Mouse (Mus musculus) heart, embryonic 16.5 days (tissue): ENCODE data around the gene Adprhl1. TPM values are rescaled to one million over a fixed set of nuclear protein-coding genes. Genes with fewer than 3 reads are reported as not detected.
A peak's percentile ranks its signal among the peaks of the same experiment; 100 is the strongest.

Experiments
- ATAC-seq: fragments of 200-750 bp; cut with Nextera tagmentation; replicated peaks from 2 replicates; pipeline ENCODE4 v1.8.0; 2017; ENCODE audit warnings: moderate number of reproducible peaks; ENCODE audit not compliant: insufficient read depth, low FRiP score; ENCODE audit errors: extremely low read depth
- H3K27ac ChIP-seq: fragments of 300-500 bp; sonication (generic); 2 replicates; pipeline ENCODE4 v1.5.1; 2014; ENCODE audit warnings: mild to moderate bottlenecking, low read length, control low read depth, moderate library complexity
- H3K27me3 ChIP-seq: fragments of 300-500 bp; sonication (generic); 2 replicates; pipeline ENCODE4 v1.6.1; 2014; ENCODE audit warnings: low read length, mixed read lengths; ENCODE audit not compliant: control insufficient read depth, insufficient read depth
- H3K36me3 ChIP-seq: fragments of 300-500 bp; sonication (generic); 2 replicates; pipeline ENCODE4 v1.6.1; 2014; ENCODE audit not compliant: control insufficient read depth, insufficient read depth
- H3K4me1 ChIP-seq: fragments of 300-500 bp; sonication (generic); 2 replicates; pipeline ENCODE4 v1.6.1; 2014; ENCODE audit warnings: low read length, mixed read lengths; ENCODE audit not compliant: control insufficient read depth, insufficient read depth
- H3K4me2 ChIP-seq: fragments of 300-500 bp; sonication (generic); 2 replicates; pipeline ENCODE4 v1.6.1; 2014; ENCODE audit warnings: low read depth, mild to moderate bottlenecking, control low read depth, low read length
- H3K4me3 ChIP-seq: fragments of 300-500 bp; sonication (generic); 2 replicates; pipeline ENCODE4 v1.5.1; 2014; ENCODE audit warnings: mild to moderate bottlenecking, control low read depth, low read length
- H3K9ac ChIP-seq: fragments of 300-500 bp; sonication (generic); 2 replicates; pipeline ENCODE4 v1.6.1; 2014; ENCODE audit warnings: low read length, control low read depth
- H3K9me3 ChIP-seq: fragments of 300-500 bp; sonication (generic); replicated peaks from 2 replicates; pipeline ENCODE4 v1.6.1; 2016; ENCODE audit warnings: low read length; ENCODE audit not compliant: control insufficient read depth
- WGBS: fragments of 180-500 bp; shearing (Covaris S2); extraction: QIAGEN DNeasy Blood & Tissue Kit; methylation state at CpG from one replicate; pipeline ENCODE4 v1.1.7; 2014; 5-methylcytosine and 5-hydroxymethylcytosine counted together
- polyA plus RNA-seq: library from polyadenylated mRNA; unstranded; fragments of >200 nt; fragmentation: Nextera tagmentation; extraction: Ambion mirVana; gene quantifications from 2 replicates; pipeline ENCODE4 v1.2.1, GENCODE M21; 2015

Gene Adprhl1
- polyA plus RNA-seq, 1 experiment from 2014 or later, result 250 TPM

- Histone ChIP-seq H3K9ac (no peak overlapping the region), H3K36me3 (peaks cover 7% of the 10 kb centered on the region; the same call in 1 of the 2 replicates), H3K27me3 (no peaks in the 10 kb centered on the region), H3K4me2 (peak overlapping the region; percentile 37; the same call in 1 of the 2 replicates), H3K27ac (peak overlapping the region; percentile 48; the same call in 1 of the 2 replicates), H3K4me3 (no peak overlapping the region), H3K9me3 (no peaks in the 10 kb centered on the region), H3K4me1 (peaks cover 23% of the 10 kb centered on the region)
- 45% methylated on average over 1 of the region's 1 CpGs for WGBS
- no peak for ATAC-seq
These were observed 29.2 kb upstream of the Adprhl1 start for GRCm38 (mm10) chr8:13283200-13283599.

GRCm38 (mm10) chr8:13276941-13277447 is 23.0 kb upstream of the Adprhl1 start:
- no peak overlapping the region for H3K4me2 ChIP-seq
- no peak for ATAC-seq
- H3K9me3 ChIP-seq, result no peaks in the 10 kb centered on the region
- 79% methylated on average over 5 of the region's 5 CpGs for WGBS
- H3K27ac ChIP-seq, result no peak overlapping the region
- H3K36me3 ChIP-seq, result peaks cover 11% of the 10 kb centered on the region
- no peak overlapping the region for H3K9ac ChIP-seq
- H3K4me1 ChIP-seq, result 0 out of 2 replicates have a peak, but pooled peaks cover under 1% of the 10 kb centered on the region
- no peak overlapping the region for H3K4me3 ChIP-seq
- no peaks in the 10 kb centered on the region for H3K27me3 ChIP-seq

GRCm38 (mm10) chr8:13272834-13273233 is 18.9 kb upstream of the Adprhl1 start:
- no peaks in the 10 kb centered on the region for H3K4me1 ChIP-seq
- peaks cover 23% of the 10 kb centered on the region for H3K36me3 ChIP-seq
- H3K4me3 ChIP-seq, result no peak overlapping the region
- H3K27ac ChIP-seq, result no peak overlapping the region
- H3K9ac ChIP-seq, result no peak overlapping the region
- no peak overlapping the region for H3K4me2 ChIP-seq
- ATAC-seq, result no peak
- H3K9me3 ChIP-seq, result no peaks in the 10 kb centered on the region
- WGBS, result 79% methylated on average over 5 of the region's 5 CpGs
- H3K27me3 ChIP-seq, result no peaks in the 10 kb centered on the region

GRCm38 (mm10) chr8:13267566-13267965 is 13.6 kb upstream of the Adprhl1 start:
- no peak for ATAC-seq
- no peak overlapping the region for H3K9ac ChIP-seq
- no peak overlapping the region for H3K4me2 ChIP-seq
- no peak overlapping the region for H3K27ac ChIP-seq
- H3K36me3 ChIP-seq, result peaks cover 22% of the 10 kb centered on the region
- 51% methylated on average over 2 of the region's 2 CpGs for WGBS
- H3K4me3 ChIP-seq, result no peak overlapping the region
- no peaks in the 10 kb centered on the region for H3K27me3 ChIP-seq
- no peaks in the 10 kb centered on the region for H3K9me3 ChIP-seq
- no peaks in the 10 kb centered on the region for H3K4me1 ChIP-seq

GRCm38 (mm10) chr8:13263376-13263775 is 9.4 kb upstream of the Adprhl1 start:
- Histone ChIP-seq H3K27ac (no peak overlapping the region), H3K4me2 (no peak overlapping the region), H3K27me3 (no peaks in the 10 kb centered on the region), H3K4me3 (no peak overlapping the region), H3K36me3 (peaks cover 12% of the 10 kb centered on the region; the same call in 1 of the 2 replicates), H3K4me1 (no peaks in the 10 kb centered on the region), H3K9me3 (no peaks in the 10 kb centered on the region), H3K9ac (no peak overlapping the region)
- WGBS, result 65% methylated on average over 3 of the region's 3 CpGs
- no peak for ATAC-seq

GRCm38 (mm10) chr8:13253413-13253812 is 549 bp downstream of the Adprhl1 start:
- H3K4me2 ChIP-seq, result peak overlapping the region; percentile 62
- H3K4me1 ChIP-seq, result peaks cover 21% of the 10 kb centered on the region
- peak overlapping the region; percentile 66 for H3K4me3 ChIP-seq
- H3K9me3 ChIP-seq, result no peaks in the 10 kb centered on the region
- 44% methylated on average over 5 of the region's 5 CpGs for WGBS
- H3K27ac ChIP-seq, result peak overlapping the region; percentile 98
- peak overlapping the region; percentile 78 for H3K9ac ChIP-seq
- H3K36me3 ChIP-seq, result peaks cover 20% of the 10 kb centered on the region
- 0 out of 2 replicates have a peak, but pooled peaks have one; percentile 24 for ATAC-seq
- H3K27me3 ChIP-seq, result no peaks in the 10 kb centered on the region

- Histone ChIP-seq H3K9ac (peak overlapping the region; percentile 78), H3K27ac (peak overlapping the region; percentile 98), H3K9me3 (no peaks in the 10 kb centered on the region), H3K4me2 (peak overlapping the region; percentile 62), H3K4me3 (peak overlapping the region; percentile 66), H3K4me1 (peaks cover 21% of the 10 kb centered on the region), H3K27me3 (no peaks in the 10 kb centered on the region), H3K36me3 (peaks cover 22% of the 10 kb centered on the region; the same call in 1 of the 2 replicates)
- 40% methylated on average over 13 of the region's 13 CpGs for WGBS
- peak; percentile 78 for ATAC-seq
These were observed 1.1 kb downstream of the Adprhl1 start for GRCm38 (mm10) chr8:13252837-13253236.

GRCm38 (mm10) chr8:13244343-13244880 is 9.6 kb downstream of the Adprhl1 start:
- ATAC-seq, result no peak
- peaks cover 36% of the 10 kb centered on the region for H3K36me3 ChIP-seq

GRCm38 (mm10) chr8:13242985-13243870 is 10.7 kb downstream of the Adprhl1 start:
- Histone ChIP-seq H3K4me3 (no peak overlapping the region), H3K4me1 (peaks cover 18% of the 10 kb centered on the region), H3K9me3 (no peaks in the 10 kb centered on the region), H3K9ac (peak overlapping the region; percentile 36; the same call in 1 of the 2 replicates), H3K27ac (peak overlapping the region; percentile 79), H3K27me3 (no peaks in the 10 kb centered on the region), H3K4me2 (no peak overlapping the region), H3K36me3 (peaks cover 33% of the 10 kb centered on the region)
- ATAC-seq, result peak; percentile 76
- WGBS, result 57% methylated on average over 10 of the region's 10 CpGs

More at GRCm38 (mm10) chr8:13244343-13244880, 9.6 kb downstream of the Adprhl1 start:
- Histone ChIP-seq H3K27ac (peak overlapping the region; percentile 63), H3K9me3 (no peaks in the 10 kb centered on the region), H3K4me1 (peaks cover 21% of the 10 kb centered on the region), H3K4me3 (no peak overlapping the region), H3K4me2 (no peak overlapping the region), H3K9ac (peak overlapping the region; percentile 13; the same call in 1 of the 2 replicates), H3K27me3 (no peaks in the 10 kb centered on the region)
- WGBS, result 62% methylated on average over 11 of the region's 11 CpGs
